Mouse (Mus musculus): Measurements from ENCODE around the gene Vmn2r86. TPM values are rescaled to one million over a fixed set of nuclear protein-coding genes. Genes with fewer than 3 reads are reported as not detected.
A peak's percentile ranks its signal among the peaks of the same experiment; 100 is the strongest.
"Not testable (repeated sequence)": the region's sequence is repeated elsewhere in the genome, so short reads cannot be mapped to it uniquely, and the experiment has no call there.

Vmn2r86 gene
- polyA plus RNA-seq, 1 experiment from 2014 or later: 0.03 TPM

DNA sequence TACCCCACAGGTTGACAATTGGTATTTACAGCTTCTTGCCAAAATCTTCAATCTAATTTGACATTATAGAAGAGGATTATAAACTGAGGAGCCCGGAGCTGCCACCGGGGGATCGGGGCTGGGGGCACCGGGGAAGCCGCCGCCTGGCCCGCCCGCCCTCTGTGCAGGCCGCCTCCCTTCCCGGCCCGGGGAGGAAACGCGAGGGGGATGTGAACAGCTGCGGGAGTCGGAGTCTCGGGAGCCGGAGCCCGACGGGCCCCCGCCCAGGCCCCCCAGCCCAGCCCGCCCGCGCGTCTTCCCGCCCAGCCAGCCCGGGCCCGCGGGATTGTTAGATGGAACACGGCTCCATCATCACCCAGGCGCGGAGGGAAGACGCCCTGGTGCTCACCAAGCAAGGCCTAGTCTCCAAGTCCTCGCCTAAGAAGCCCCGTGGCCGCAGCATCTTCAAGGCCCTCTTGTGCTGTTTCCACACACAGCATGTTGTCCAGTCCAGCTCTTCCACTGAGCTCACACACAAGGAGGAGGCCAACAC is 43.6 kb downstream of the Vmn2r86 start:
- H3K9me3 ChIP-seq (ENCODE audit: control insufficient read depth, low read length); DNase-seq (ENCODE audit: low spot score); H3K9ac ChIP-seq; H3K36me3 ChIP-seq (replicated peaks; ENCODE audit: control insufficient read depth, insufficient read depth); H3K27ac ChIP-seq; H3K27me3 ChIP-seq (ENCODE audit: control insufficient read depth, insufficient read depth, low read length); H3K4me2 ChIP-seq (replicated peaks); H3K4me1 ChIP-seq (replicated peaks; ENCODE audit: control insufficient read depth, insufficient read depth, low read length); H3K4me3 ChIP-seq (replicated peaks; ENCODE audit: low read length): not testable (repeated sequence)
- WGBS: 85% methylated on average over 16 of the region's 35 CpGs
- peak; percentile 64 for ATAC-seq (ENCODE audit: low FRiP score)

DNA sequence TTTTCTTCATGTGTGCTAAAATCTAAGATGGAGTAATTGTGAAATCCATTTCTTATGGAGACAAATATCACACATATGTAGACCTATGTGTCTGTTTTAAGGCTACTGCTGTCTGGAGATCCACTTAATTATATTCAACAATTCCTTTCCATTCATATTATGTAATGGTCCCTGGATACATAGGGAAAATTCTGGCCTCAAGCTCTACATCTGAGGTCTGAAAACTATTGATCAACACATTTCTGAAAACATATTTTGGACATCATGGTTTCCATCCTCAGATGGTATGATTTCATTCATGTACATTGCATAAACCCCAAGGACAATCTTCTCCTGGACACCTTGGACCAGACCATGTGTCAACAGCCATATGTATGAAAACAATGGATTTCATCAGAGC is 61.6 kb downstream of the Vmn2r86 start, which contains the start of gene Vmn2r84:
Vmn2r84 (minus strand) TSS at position 101 of the 400 bp plus-strand sequence.
- H3K27ac ChIP-seq: no peak within 1 kb of the TSS
- no peak within 1 kb of the TSS for H3K4me2 ChIP-seq (replicated peaks)
- no peaks in the 10 kb centered on the region for H3K36me3 ChIP-seq (replicated peaks; ENCODE audit: control insufficient read depth, insufficient read depth)
- no peak for DNase-seq (ENCODE audit: low spot score)
- no peaks in the 10 kb centered on the region for H3K4me1 ChIP-seq (replicated peaks; ENCODE audit: control insufficient read depth, insufficient read depth, low read length)
- H3K9ac ChIP-seq: no peak within 1 kb of the TSS
- no peak within 1 kb of the TSS for H3K4me3 ChIP-seq (replicated peaks; ENCODE audit: low read length)
- no peak for ATAC-seq (ENCODE audit: low FRiP score)
- H3K27me3 ChIP-seq (ENCODE audit: control insufficient read depth, insufficient read depth, low read length): no peaks in the 10 kb centered on the region
- no peaks in the 10 kb centered on the region for H3K9me3 ChIP-seq (ENCODE audit: control insufficient read depth, low read length)

Other genes with a start within 250 kb of the Vmn2r86 start
- gene Olfr827, start 241.6 kb downstream of the Vmn2r86 start, polyA plus RNA-seq (2014; fragmentation: Nextera tagmentation; extraction: Ambion mirVana): not detected in 2 replicates
- gene Neurod4, start 175.8 kb downstream of the Vmn2r86 start, polyA plus RNA-seq (2014; fragmentation: Nextera tagmentation; extraction: Ambion mirVana): 1.2 and 2.1 TPM in 2 replicates
- not detected in 2 replicates for gene Tespa1, start 133.2 kb downstream of the Vmn2r86 start, polyA plus RNA-seq (2014; fragmentation: Nextera tagmentation; extraction: Ambion mirVana)
- 0.05 TPM in 1 of 2 replicates, not detected in the other for gene Vmn2r84, start 61.7 kb downstream of the Vmn2r86 start, polyA plus RNA-seq (2014; fragmentation: Nextera tagmentation; extraction: Ambion mirVana)
- gene Vmn2r85, start 26.3 kb downstream of the Vmn2r86 start, polyA plus RNA-seq (2014; fragmentation: Nextera tagmentation; extraction: Ambion mirVana): 0.03 and 0.05 TPM in 2 replicates
- gene Vmn2r87, start 41.3 kb upstream of the Vmn2r86 start, polyA plus RNA-seq (2014; fragmentation: Nextera tagmentation; extraction: Ambion mirVana): 0.24 and 0.31 TPM in 2 replicates